Mouse (Mus musculus): ENCODE data around the gene Trim9. TPM values are rescaled to one million over a fixed set of nuclear protein-coding genes. Genes with fewer than 3 reads are reported as not detected.

Gene Trim9
- 100 to 1,000 TPM; 336 to 347 TPM for total RNA-seq (2021)

GRCm38 (mm10) chr12:70347202-70347841 is at the start of gene Trim9:
TSS of gene Trim9 (minus strand) at chr12:70347614.
- DNase-seq (ENCODE audit: extremely low spot score in 1 of 2, low spot score in 2 of 2) = peak; percentile 97 to 98
- intact Hi-C loops (cut with DNase I) = loop anchor here (2.0 to 5.0 kb wide), 4 partner anchors 55 to 83 kb away; no protein-coding TSS in a partner anchor

GRCm38 (mm10) chr12:70395061-70395460 is 47.6 kb upstream of the Trim9 start:
- no peak for DNase-seq (ENCODE audit: extremely low spot score in 1 of 2, low spot score in 2 of 2)
- intact Hi-C loops (cut with DNase I) = no loop called here

GRCm38 (mm10) chr12:70391236-70391635 is 43.8 kb upstream of the Trim9 start:
- intact Hi-C loops (cut with DNase I) = no loop called here
- no peak for DNase-seq (ENCODE audit: extremely low spot score in 1 of 2, low spot score in 2 of 2)

DNA sequence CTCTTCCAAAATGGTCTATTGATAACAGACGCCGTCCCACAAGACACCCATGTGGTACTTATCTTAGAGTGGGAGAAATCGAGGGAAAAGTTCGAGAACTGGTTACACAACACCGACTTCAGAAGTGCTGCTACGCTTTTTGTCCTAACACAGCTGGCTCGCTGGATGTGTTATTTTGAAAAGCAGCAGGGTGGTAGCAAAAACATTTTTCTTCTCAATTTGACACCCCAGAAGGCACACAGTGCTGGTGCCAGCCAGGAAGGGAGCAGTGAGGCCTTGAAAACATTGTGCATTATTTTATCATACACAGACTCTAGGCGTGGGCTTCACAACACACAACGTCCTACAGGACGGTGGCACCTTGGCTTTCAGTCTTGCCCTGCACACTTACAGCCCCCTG is 27.6 kb upstream of the Trim9 start:
- intact Hi-C loops (cut with DNase I) = no loop called here
- no peak for DNase-seq (ENCODE audit: extremely low spot score in 1 of 2, low spot score in 2 of 2)

DNA sequence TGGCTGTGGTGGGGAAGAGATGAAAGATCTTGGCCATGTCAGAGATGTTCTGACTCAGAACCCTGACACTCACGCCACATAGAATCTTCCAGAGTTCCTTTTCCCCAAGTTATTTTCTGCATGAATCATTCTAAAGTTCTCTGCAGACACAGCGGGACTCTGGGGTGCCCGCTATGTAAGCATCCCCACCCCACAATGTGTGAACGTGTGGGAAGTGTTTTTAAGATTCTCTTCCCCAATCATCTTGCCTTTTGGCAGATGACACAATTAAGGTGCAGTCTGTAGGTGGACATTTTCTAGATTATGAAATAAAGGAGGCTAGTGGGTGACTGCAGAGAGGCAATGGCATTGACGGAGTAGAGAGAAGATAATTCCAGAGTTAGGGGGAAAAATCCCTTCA is 25.5 kb upstream of the Trim9 start:
- intact Hi-C loops (cut with DNase I) = no loop called here
- no peak for DNase-seq (ENCODE audit: extremely low spot score in 1 of 2, low spot score in 2 of 2)

DNA sequence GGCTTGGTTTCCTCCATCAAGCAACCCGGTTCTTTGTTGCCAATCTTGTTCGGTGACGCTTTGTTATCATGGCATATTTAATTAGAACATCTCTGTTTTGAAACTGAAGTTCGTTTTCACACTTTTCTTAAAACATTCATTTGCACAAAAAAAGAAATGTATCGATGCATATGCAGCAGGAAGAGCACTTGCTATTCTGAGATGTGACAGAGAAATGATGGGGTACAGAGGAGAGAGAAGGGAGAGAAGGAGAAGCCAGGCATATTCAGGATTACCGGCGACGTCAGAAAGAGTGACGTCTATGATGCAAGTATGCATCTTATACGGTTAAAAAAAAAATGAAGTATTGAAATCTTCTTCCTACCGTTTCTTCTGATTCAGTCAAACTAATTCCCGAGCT is 21.9 kb upstream of the Trim9 start:
- intact Hi-C loops (cut with DNase I) = loop anchor here (5.0 kb wide), 1 partner anchor 33 kb away; no protein-coding TSS in a partner anchor
- no peak for DNase-seq (ENCODE audit: extremely low spot score in 1 of 2, low spot score in 2 of 2)

GRCm38 (mm10) chr12:70368820-70369219 is 21.4 kb upstream of the Trim9 start:
- peak; percentile 43 to 69 for DNase-seq (ENCODE audit: extremely low spot score in 1 of 2, low spot score in 2 of 2)

GRCm38 (mm10) chr12:70367326-70368248 is 20.2 kb upstream of the Trim9 start:
- peak; percentile 80 to 87 for DNase-seq (ENCODE audit: extremely low spot score in 1 of 2, low spot score in 2 of 2)
- intact Hi-C loops (cut with DNase I) = loop anchor here (1.0 to 5.0 kb wide), 2 partner anchors 21 to 35 kb away; no protein-coding TSS in a partner anchor

More at GRCm38 (mm10) chr12:70368820-70369219, 21.4 kb upstream of the Trim9 start:
- intact Hi-C loops (cut with DNase I) = loop anchor here (1.0 to 5.0 kb wide), 2 partner anchors 23 to 33 kb away; no protein-coding TSS in a partner anchor

DNA sequence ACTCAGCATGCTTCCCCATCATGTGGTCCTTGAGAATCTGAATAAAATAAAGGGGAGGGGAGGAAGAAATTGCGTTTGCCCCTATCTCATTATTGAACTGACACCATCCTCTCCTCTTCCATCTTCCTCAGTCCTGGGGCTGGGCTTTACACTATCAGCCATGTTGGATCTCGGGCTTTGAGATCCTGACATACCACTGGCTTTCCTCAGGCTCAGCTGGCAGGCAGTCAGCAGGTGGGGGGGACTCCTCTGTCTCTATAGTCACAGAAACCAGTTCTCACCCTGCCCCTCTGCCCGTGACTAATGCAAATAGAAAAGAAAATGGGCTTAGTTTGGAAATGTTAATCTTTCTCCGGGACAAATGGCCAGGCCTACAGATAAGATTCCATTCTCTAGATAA is 15.6 kb upstream of the Trim9 start:
- intact Hi-C loops (cut with DNase I) = no loop called here
- DNase-seq (ENCODE audit: extremely low spot score in 1 of 2, low spot score in 2 of 2) = no peak

DNA sequence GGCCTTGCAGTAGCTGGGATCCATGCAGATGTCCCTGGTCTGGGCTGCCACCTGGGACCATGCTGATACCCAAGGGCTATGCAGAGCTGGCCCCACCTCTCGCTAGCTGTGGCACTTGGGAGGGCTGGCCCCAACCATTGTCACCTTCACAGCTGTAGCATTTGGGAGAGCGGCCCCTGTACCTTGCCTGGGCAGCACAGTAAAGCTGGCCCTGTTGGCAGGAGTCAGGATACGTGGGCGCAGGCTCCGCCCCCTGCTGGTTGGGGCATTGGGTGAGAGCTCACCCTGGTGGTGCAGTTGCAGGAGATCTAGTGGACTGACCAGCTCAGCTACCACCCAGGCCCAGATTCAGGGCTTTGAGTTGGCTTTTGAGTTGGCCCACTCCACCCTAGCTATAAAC is 12.9 kb upstream of the Trim9 start:
- intact Hi-C loops (cut with DNase I) = no loop called here
- no peak for DNase-seq (ENCODE audit: extremely low spot score in 1 of 2, low spot score in 2 of 2)

DNA sequence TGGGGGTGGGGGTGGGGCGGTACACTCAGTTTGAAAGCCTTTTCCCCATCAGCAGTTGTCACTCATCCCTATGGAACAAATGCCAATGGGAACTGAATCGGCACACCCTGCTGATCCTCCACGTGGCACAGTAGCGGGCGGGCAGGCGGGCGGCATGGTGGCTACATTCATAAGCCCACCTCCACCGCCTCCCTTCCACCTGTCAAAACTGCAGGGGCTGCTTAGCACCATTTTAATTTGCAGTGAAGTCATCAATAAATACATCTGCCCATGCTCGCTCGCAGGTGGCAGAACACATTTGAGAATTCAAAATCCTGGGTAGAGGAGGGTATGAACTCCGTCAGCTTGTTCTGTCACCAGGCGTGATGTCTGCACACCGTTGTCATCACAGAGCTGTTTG is 12.0 kb upstream of the Trim9 start:
- no peak for DNase-seq (ENCODE audit: extremely low spot score in 1 of 2, low spot score in 2 of 2)

GRCm38 (mm10) chr12:70354926-70355325 is 7.5 kb upstream of the Trim9 start:
- no peak for DNase-seq (ENCODE audit: extremely low spot score in 1 of 2, low spot score in 2 of 2)
- intact Hi-C loops (cut with DNase I) = no loop called here

More for the DNA sequence above, 12.0 kb upstream of the Trim9 start:
- intact Hi-C loops (cut with DNase I) = no loop called here

DNA sequence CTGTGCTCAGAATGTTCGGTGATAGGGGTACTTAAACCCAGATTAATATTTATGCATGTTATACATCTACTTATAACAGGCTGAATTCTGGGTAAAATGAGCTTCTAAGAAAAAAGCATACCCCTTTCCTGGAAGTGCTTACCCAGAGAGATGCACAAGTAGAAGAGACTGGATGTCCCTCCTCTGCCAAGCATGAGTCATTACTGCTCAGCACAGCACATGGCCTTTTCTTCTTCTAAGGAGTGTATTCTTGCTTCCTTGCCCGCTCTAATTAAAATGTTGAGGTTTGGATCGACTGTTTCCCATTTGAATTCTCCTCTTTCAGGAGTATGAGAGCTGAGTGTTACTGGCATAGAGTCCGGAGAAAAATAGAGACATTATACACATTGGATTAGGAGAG is 3.1 kb upstream of the Trim9 start:
- DNase-seq (ENCODE audit: extremely low spot score in 1 of 2, low spot score in 2 of 2) = no peak
- intact Hi-C loops (cut with DNase I) = no loop called here

- intact Hi-C loops (cut with DNase I) = loop anchor here (5.0 kb wide), 2 partner anchors 53 to 62 kb away; no protein-coding TSS in a partner anchor
- DNase-seq (ENCODE audit: extremely low spot score in 1 of 2, low spot score in 2 of 2) = no peak
Observed at GRCm38 (mm10) chr12:70349788-70350187, 2.4 kb upstream of the Trim9 start.

DNA sequence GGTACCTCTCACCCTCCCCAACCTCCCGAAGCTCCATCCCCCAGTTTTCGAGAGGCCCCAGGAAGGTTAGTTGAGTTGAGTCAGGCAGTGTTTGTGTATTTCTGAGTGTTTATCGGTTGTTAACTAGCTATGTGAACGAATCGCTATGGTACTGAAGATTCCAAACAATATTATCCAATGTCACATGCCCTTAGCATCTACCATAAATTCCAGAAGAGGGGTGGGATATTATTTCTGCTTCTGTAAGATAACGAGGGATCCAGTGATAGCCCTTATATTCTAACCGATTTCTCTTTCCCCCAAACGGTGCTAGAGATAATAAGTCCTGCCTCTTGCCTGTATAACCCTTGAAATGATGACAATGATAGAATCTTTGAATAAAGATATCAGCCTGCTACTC is 612 bp upstream of the Trim9 start:
- no peak for DNase-seq (ENCODE audit: extremely low spot score in 1 of 2, low spot score in 2 of 2)
- intact Hi-C loops (cut with DNase I) = loop anchor here (5.0 kb wide), 2 partner anchors 54 to 61 kb away; no protein-coding TSS in a partner anchor

- intact Hi-C loops (cut with DNase I) = loop anchor here (1.0 to 5.0 kb wide), 5 partner anchors 22 to 84 kb away; no protein-coding TSS in a partner anchor
- DNase-seq (ENCODE audit: extremely low spot score in 1 of 2, low spot score in 2 of 2) = peak; percentile 65 to 84
Observed at GRCm38 (mm10) chr12:70346139-70347026, 1.0 kb downstream of the Trim9 start.

- DNase-seq (ENCODE audit: extremely low spot score in 1 of 2, low spot score in 2 of 2) = peak; percentile 75 to 76
- intact Hi-C loops (cut with DNase I) = loop anchor here (1.0 to 5.0 kb wide), 5 partner anchors 23 to 85 kb away; no protein-coding TSS in a partner anchor
Observed at GRCm38 (mm10) chr12:70345531-70346138, 1.8 kb downstream of the Trim9 start.

DNA sequence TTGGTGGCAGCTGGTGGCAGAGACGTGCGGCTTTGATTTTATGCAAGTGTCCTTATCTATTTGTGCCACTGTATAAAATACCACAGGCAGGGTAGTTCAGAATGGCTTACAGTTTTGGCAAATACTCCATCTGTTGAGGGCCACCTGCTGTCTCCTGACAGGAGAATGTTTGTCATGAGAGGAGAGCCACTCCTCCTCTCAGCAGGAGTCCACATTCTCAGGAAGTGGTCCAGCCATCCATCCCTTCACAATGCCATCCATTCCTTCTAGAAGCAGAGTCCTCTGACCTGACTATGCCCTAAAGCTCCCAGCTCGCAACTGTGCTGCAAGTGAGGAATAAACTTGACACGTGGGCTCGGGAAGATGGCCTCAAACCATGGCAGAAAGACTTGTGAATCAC is 12.2 kb downstream of the Trim9 start:
- intact Hi-C loops (cut with DNase I) = no loop called here
- no peak for DNase-seq (ENCODE audit: extremely low spot score in 1 of 2, low spot score in 2 of 2)
